Mouse (Mus musculus): ENCODE results near the gene Pif1. TPM values are rescaled to one million over a fixed set of nuclear protein-coding genes. Genes with fewer than 3 reads are reported as not detected.

Pif1 gene
- total and polyA plus RNA-seq, 3 experiments = 14.9 to 15.5 TPM; not detected in 1

DNA sequence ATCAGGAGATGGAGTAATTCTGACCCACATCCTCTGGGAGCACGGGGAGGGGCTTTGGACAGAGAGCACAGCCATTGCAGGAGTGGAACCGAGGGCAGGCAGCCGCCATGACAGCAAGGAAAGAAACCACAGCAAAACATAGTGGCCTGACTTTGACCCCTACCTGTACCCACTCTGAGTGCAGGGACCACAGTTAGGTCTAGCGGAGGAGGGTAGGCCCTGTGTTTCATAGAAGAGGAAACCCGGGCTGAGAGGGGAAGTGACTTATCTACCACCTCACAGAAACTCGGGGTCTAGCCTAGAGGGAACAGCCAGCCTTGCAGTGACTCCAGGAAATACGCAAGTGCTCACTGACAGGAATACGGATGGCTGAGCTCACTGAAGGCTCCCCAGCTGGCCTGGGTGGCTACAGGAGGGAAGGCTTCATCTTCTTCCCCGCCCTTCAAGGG lies 8.1 kb upstream of the Pif1 start (continued):
- TF ChIP-seq JUND (IDR thresholded peaks at IDR 0.05; ENCODE audit: low read depth, low read length) (no peak), GABPA (IDR thresholded peaks at IDR 0.05; ENCODE audit: low read depth, low read length) (no peak)

DNA sequence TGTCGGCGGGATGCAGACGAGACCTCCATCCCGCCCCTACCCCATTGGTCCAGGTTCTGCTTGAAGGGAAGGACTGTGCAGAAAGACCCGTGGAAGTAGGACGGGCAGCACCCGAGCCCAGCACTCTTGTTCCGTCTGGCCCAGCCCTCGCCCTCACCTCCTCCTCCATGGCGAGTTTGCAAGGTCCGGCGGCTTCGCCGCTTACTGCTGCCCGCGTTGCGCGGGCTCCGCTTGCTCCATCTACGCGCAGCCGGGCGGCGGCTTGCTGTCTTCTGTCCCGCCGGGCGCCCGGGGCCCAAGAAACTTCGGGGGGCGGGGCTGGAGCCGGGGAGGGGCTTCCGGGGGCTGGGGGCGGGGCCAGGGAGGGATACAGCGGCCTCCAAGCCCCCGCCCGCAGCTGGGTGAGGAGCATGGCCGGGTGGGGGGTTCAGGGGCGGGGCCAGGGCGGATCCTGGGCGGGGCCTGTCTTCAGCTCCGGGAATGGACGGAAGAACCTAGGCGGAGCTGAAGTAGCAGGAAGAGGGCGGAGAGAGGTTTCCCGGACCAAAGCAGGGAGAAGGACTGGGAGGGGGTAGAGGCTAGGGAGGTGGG lies 7.1 kb upstream of the Pif1 start, which contains the start of gene Plekho2:
Gene Plekho2 (minus strand): TSS at position 260 of the 591 bp plus-strand sequence.
- Histone ChIP-seq H3K79me2 (ENCODE audit: control insufficient read depth, insufficient read depth, low read length, poor library complexity) (peaks cover 15% of the 10 kb centered on the region), H3K4me1 (ENCODE audit: control insufficient read depth in 1 of 2, insufficient read depth in 2 of 2, low read length in 2 of 2) (peaks cover 13 to 41% of the 10 kb centered on the region in 2 experiments), H3K36me3 (ENCODE audit: control insufficient read depth in 1 of 2, insufficient read depth in 2 of 2, low read length in 2 of 2) (peaks cover 0 to 39% of the 10 kb centered on the region in 2 experiments; a peak in 2 of 4 replicates), H3K9ac (ENCODE audit: control insufficient read depth, low read depth, low read length, poor library complexity, severe bottlenecking) (peak within 1 kb of the TSS; percentile 86), H3K27ac (ENCODE audit: control insufficient read depth, low read depth, low read length) (peak within 1 kb of the TSS; percentile 88), H3K9me3 (replicated peaks; ENCODE audit: insufficient read depth, low read length) (no peaks in the 10 kb centered on the region), H3K4me3 (ENCODE audit: control insufficient read depth in 1 of 2, insufficient read depth in 1 of 2, low read depth in 2 of 2, low read length in 2 of 2) (peak within 1 kb of the TSS; percentile 73 to 91), H3K27me3 (ENCODE audit: control insufficient read depth in 1 of 2, insufficient read depth in 2 of 2, low read length in 2 of 2) (no peaks in the 10 kb centered on the region)
- peak; percentile 97 for DNase-seq (ENCODE audit: low read depth, low spot score)
- TF ChIP-seq CTCF (IDR thresholded peaks at IDR 0.05 in 2 of 3, conservative IDR thresholded peaks at IDR 0.05 in 1 of 3; ENCODE audit: control insufficient read depth in 1 of 3, insufficient read depth in 1 of 3, low read depth in 2 of 3, low read length in 3 of 3, poor library complexity in 1 of 3, severe bottlenecking in 1 of 3) (no peak), USF1 (IDR thresholded peaks at IDR 0.05; ENCODE audit: low read depth, low read length) (no peak), TBP (IDR thresholded peaks at IDR 0.05; ENCODE audit: low read depth, low read length) (peak; percentile 42; the same call in 1 of the 2 replicates), MYB (IDR thresholded peaks at IDR 0.05; ENCODE audit: low read depth, low read length) (no peak), ZMIZ1 (IDR thresholded peaks at IDR 0.05; ENCODE audit: low read depth, low read length) (peak; percentile 73), USF2 (IDR thresholded peaks at IDR 0.05; ENCODE audit: borderline replicate concordance in 1 of 2, insufficient read depth in 1 of 2, low read depth in 1 of 2, low read length in 2 of 2) (no peak), SMC3 (IDR thresholded peaks at IDR 0.05; ENCODE audit: low read depth, low read length) (no peak), GABPA (IDR thresholded peaks at IDR 0.05; ENCODE audit: low read depth, low read length) (no peak), ZC3H11A (IDR thresholded peaks at IDR 0.05; ENCODE audit: low read depth, low read length) (no peak), MAFK (IDR thresholded peaks at IDR 0.05; ENCODE audit: borderline replicate concordance, low read depth, low read length) (no peak), JUND (IDR thresholded peaks at IDR 0.05; ENCODE audit: low read depth, low read length) (no peak), E2F4 (IDR thresholded peaks at IDR 0.05; ENCODE audit: borderline replicate concordance, low read depth, low read length) (no peak), MXI1 (IDR thresholded peaks at IDR 0.05; ENCODE audit: low read depth, low read length) (peak; percentile 39; the same call in 1 of the 2 replicates), MYC (IDR thresholded peaks at IDR 0.05; ENCODE audit: low read depth, low read length) (no peak), RAD21 (IDR thresholded peaks at IDR 0.05; ENCODE audit: low read depth, low read length) (no peak), GATA1 (IDR thresholded peaks at IDR 0.05; ENCODE audit: low read depth, low read length) (no peak), POLR2A (IDR thresholded peaks at IDR 0.05; ENCODE audit: control insufficient read depth in 1 of 2, insufficient read depth in 1 of 2, low read depth in 1 of 2, low read length in 2 of 2, poor library complexity in 1 of 2) (peak; percentile 79 to 81), ELF1 (IDR thresholded peaks at IDR 0.05; ENCODE audit: low read depth, low read length) (peak; percentile 72; the same call in 1 of the 2 replicates), MEF2A (IDR thresholded peaks at IDR 0.05; ENCODE audit: extremely low read depth, insufficient replicate concordance, low read depth, low read length, poor library complexity, severe bottlenecking) (no peak), ZKSCAN1 (IDR thresholded peaks at IDR 0.05; ENCODE audit: low read depth, low read length) (no peak), POLR2AphosphoS2 (IDR thresholded peaks at IDR 0.05; ENCODE audit: low read length) (no peak), TCF12 (IDR thresholded peaks at IDR 0.05; ENCODE audit: low read depth, low read length) (no peak; the same call in 1 of the 2 replicates), ZNF384 (IDR thresholded peaks at IDR 0.05; ENCODE audit: low read depth, low read length) (no peak), RCOR1 (IDR thresholded peaks at IDR 0.05; ENCODE audit: low read depth, low read length) (no peak), ETS1 (IDR thresholded peaks at IDR 0.05; ENCODE audit: low read depth, low read length) (peak; percentile 9; the same call in 1 of the 2 replicates), SIN3A (IDR thresholded peaks at IDR 0.05; ENCODE audit: low read length) (peak; percentile 6; the same call in 1 of the 2 replicates), CHD2 (IDR thresholded peaks at IDR 0.05; ENCODE audit: low read length) (no peak), BHLHE40 (IDR thresholded peaks at IDR 0.05; ENCODE audit: borderline replicate concordance, low read depth, low read length) (no peak), MAZ (IDR thresholded peaks at IDR 0.05; ENCODE audit: low read depth, low read length) (peak; percentile 80), HCFC1 (IDR thresholded peaks at IDR 0.05; ENCODE audit: low read depth, low read length) (0 out of 2 replicates have a peak, but pooled peaks have one; percentile 41), TAL1 (IDR thresholded peaks at IDR 0.05; ENCODE audit: low read length) (no peak), POLR2AphosphoS5 (IDR thresholded peaks at IDR 0.05; ENCODE audit: borderline replicate concordance, low read depth, low read length) (no peak), MAX (IDR thresholded peaks at IDR 0.05; ENCODE audit: low read length) (no peak), UBTF (IDR thresholded peaks at IDR 0.05; ENCODE audit: borderline replicate concordance, insufficient read depth, low read depth, low read length) (no peak)

Data from MEL (cell line).